Mouse (Mus musculus) small intestine, adult 2 months (tissue): Measurements from ENCODE around the gene Gm28035.

Source experiments
- CTCF ChIP-seq: fragments of 200-500 bp; IDR thresholded peaks from 2 replicates; pipeline ENCODE4 v1.5.1; 2012; ENCODE audit warnings: low read depth, mild to moderate bottlenecking, control low read depth, inconsistent platforms, low read length, moderate library complexity, mixed read lengths; ENCODE audit not compliant: insufficient replicate concordance, insufficient read length; ENCODE audit errors: extremely low read depth
- POLR2A ChIP-seq: fragments of 200-500 bp; IDR thresholded peaks from 2 replicates; pipeline ENCODE4 v1.6.1; 2012; ENCODE audit warnings: low read depth, mild to moderate bottlenecking, control low read depth, inconsistent platforms, low read length, moderate library complexity

GRCm38 (mm10) chr2:30286192-30287026 is 46.0 kb downstream of the Gm28035 start, which contains the start of the genes Dolk and Nup188:
- TF ChIP-seq CTCF: no peak
- TF ChIP-seq POLR2A: no peak; the same call in 1 of the 2 replicates
